Mouse (Mus musculus) spleen, postnatal 0 days (tissue): ENCODE data around the gene Cfap69. TPM values are rescaled to one million over a fixed set of nuclear protein-coding genes. Genes with fewer than 3 reads are reported as not detected.

Experiments used
- polyA plus RNA-seq: library from polyadenylated mRNA; unstranded; fragments of >200 nt; fragmentation: Nextera tagmentation; extraction: Ambion mirVana; gene quantifications from 2 replicates; pipeline ENCODE4 v1.2.1, GENCODE M21; 2015

Cfap69 gene
- 0.19 and 0.24 TPM in 2 replicates for polyA plus RNA-seq

DNA sequence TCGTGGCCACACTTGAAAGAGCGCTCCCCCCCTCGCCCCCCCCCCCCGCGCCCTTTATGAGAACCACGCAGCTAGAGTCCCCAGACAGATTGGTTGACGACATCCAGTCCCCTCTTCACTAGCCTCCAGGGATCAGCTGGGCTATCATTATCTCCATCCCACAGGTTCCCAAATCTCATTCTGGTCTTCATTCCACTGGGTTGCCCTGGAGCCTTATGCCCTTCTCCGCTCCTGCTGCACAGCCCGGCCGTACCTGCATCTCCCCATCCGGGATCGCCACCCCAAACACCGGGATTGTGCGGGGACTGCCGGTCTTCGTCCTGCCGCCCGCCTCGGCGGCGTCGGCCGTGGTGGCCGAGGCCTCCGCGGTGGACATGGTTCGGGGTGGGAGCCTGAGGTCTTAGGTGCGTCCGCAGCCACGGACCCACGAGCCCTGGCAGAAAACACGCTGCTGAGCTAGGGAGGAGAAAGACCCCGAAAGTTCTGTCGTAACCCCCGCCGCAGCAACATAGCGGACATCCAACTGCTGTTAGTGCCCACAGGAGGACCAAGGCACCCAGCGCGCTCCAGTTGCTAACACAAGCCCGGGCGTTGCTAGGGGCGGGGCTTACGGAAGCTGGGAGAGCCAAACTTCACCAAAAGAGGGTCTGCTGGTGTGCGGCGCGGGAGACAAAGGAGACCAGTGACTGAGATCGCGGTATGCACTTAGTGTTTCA, at the start of gene Cfap69:
Cfap69 (minus strand) TSS at position 585 of the 716 bp plus-strand sequence.

GRCm38 (mm10) chr5:5693956-5694653, 30.1 kb upstream of the Cfap69 start, which contains the start of gene Steap2:
Gene Steap2 (minus strand): TSS chr5:5694578.

DNA sequence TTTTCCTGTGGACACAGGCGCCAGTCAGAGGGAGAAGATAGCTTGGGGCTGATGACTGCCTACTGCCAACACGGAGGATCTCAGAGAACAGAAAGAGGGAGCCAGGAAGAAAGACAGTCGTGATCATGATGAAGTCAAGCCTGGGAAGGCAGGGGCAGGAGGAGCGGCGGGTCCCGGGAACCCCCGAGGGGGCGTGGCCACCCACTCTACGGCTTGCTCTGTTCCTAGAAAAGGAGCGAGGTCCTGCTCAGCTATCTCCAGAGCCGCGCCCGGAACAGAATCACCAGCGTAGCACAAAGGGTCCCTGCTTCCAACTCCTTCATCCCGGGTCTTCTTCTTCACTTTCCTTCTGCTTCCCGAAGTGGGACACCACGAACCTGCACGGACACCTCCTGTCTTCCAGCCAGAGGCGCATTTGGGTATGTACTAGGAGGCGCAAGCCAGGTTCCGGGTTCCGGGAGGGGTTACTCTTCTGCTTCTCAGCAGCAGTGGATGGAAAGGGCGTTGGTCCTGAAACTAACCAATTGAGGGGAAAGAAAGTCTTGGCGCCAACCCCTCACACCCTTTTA, 90.2 kb downstream of the Cfap69 start, which contains the start of gene Gm8773:
Gm8773 (plus strand) TSS at position 51 of the 569 bp plus-strand sequence.

DNA sequence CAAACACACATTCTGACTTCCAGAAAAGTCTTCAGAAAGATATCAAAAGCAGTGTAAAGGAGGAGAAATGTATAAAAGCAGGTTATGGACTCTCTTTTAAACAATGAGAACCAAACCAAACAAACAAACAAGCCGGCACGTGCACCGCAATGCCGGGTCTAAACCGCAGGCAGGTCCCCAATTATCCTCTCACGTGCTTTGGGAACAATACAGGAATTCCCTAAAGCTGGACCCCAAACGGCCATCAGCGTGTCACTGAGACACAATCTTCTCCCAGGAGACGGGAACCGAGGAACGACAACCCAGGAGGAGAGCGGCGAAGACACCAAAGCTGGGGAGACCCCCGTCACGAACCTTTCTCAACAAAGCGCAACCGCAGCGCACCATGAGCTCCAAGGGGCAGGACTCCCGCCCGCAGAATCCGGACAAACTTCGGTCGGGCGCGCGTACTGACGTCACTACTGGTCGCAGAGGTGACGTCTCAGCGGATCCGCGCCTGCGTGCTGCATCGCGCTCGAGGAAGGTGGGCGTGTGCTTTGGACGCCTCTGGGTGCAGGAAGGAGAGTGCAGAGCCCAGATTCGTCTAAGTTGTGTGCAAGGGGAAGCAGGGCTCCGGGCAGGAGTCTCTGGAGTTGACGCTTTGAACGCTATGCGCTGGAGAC, 104.8 kb downstream of the Cfap69 start, which contains the start of gene Gtpbp10:
Gtpbp10 (minus strand) TSS at position 460 of the 662 bp plus-strand sequence.

Other genes starting within 250 kb of the Cfap69 start
- 11.4 and 15.4 TPM in 2 replicates for gene Cdk14, start 243.9 kb downstream of the Cfap69 start, polyA plus RNA-seq
- gene 1700015F17Rik, start 185.1 kb downstream of the Cfap69 start, polyA plus RNA-seq = not detected in 2 replicates
- gene Cldn12, start 149.3 kb downstream of the Cfap69 start, polyA plus RNA-seq = 2.6 and 2.8 TPM in 2 replicates
- gene Gtpbp10, start 104.7 kb downstream of the Cfap69 start, polyA plus RNA-seq = 8.9 and 9.1 TPM in 2 replicates
- gene Gm8773, start 90.4 kb downstream of the Cfap69 start, polyA plus RNA-seq = 0.25 and 0.33 TPM in 2 replicates
- gene Steap2, start 30.3 kb upstream of the Cfap69 start, polyA plus RNA-seq = 0.45 TPM in 2 replicates
- gene Steap1, start 85.1 kb upstream of the Cfap69 start, polyA plus RNA-seq = 0.71 and 0.79 TPM in 2 replicates